Mouse (Mus musculus) brain, embryonic 14.5 days (tissue): ENCODE data around the gene Chrd.
A peak's percentile ranks its signal among the peaks of the same experiment; 100 is the strongest.

Experiments used
- CTCF ChIP-seq: fragments of 200-500 bp; IDR thresholded peaks from 2 replicates; pipeline ENCODE4 v1.5.1; 2012; ENCODE audit warnings: inconsistent platforms, mild to moderate bottlenecking, moderate library complexity, borderline replicate concordance; ENCODE audit not compliant: insufficient read depth, insufficient read length; ENCODE audit errors: extremely low read depth
- POLR2A ChIP-seq: fragments of 200-500 bp; IDR thresholded peaks from 2 replicates; pipeline ENCODE4 v1.6.1; 2012; ENCODE audit warnings: mild to moderate bottlenecking, inconsistent platforms, borderline replicate concordance; ENCODE audit not compliant: poor library complexity, insufficient read depth, insufficient read length, severe bottlenecking; ENCODE audit errors: extremely low read depth

DNA sequence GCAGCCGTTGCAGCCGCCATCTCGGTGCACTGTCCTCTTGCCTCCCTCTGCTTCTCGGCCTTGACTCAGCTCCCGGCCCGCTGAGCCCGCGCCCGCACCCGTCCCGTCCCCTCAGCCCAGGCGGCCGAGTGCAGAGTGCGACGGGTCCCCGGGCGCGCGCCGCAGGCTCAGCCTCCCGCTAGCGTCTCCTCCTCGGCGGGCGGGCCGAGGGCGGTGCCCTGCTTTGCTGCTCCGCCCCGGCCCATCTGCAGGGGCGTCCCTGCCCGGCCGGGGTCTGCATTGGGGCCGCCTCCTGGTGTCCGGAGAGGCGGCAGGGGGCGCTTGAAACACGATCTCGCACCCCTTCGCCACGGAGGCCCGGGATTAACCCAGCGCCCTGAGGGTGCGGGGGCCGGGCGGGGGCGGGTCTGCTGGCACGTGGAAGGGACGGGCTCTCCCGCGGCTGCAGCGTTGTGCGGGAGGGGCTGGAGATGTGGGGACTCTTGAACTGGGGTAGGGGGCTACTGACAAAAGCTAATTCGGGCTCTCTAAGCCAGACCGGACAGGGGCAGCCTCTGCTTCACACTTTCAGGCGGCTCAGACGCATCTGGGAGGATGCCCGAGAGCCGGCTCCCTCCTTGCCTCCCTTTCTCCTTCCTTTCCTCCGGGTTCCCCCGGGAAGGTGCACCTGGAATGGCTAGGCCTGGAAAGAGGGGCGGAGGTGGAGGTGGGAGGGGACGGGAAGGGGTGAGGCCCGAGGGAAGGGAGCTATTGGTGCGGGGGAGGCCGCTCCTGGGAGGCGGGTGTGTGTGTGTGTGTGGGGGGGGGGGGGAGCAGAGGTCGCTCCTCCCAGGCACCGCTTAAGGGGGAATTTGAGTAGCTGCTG is 16.7 kb upstream of the Chrd start:
- TF ChIP-seq CTCF, result peak; percentile 42; the same call in 1 of the 2 replicates
- peak; percentile 73 for TF ChIP-seq POLR2A
